Mouse (Mus musculus) G1E (cell line): Measurements from ENCODE around the gene Mllt3. TPM values are rescaled to one million over a fixed set of nuclear protein-coding genes. Genes with fewer than 3 reads are reported as not detected.

Experiments
- ATAC-seq: 2 replicates; pipeline ENCODE4 v1.8.0; 2016; ENCODE audit warnings: mild to moderate bottlenecking; ENCODE audit not compliant: insufficient number of reproducible peaks, poor library complexity, low FRiP score, severe bottlenecking; ENCODE audit errors: extremely low read depth
- DNase-seq: peaks from one replicate; pipeline ENCODE4 v3.0.0; 2012; ENCODE audit warnings: low spot score
- H3K27me3 ChIP-seq: 2 replicates; pipeline ENCODE4 v1.6.1; 2012; ENCODE audit warnings: mild to moderate bottlenecking, low read length, inconsistent platforms; ENCODE audit not compliant: insufficient read depth
- H3K36me3 ChIP-seq: replicated peaks from 2 replicates; pipeline ENCODE3; 2012; ENCODE audit warnings: mild to moderate bottlenecking, inconsistent platforms
- H3K4me1 ChIP-seq: 2 replicates; pipeline ENCODE4 v1.6.1; 2012; ENCODE audit warnings: low read depth, low read length, inconsistent platforms, mixed read lengths; ENCODE audit not compliant: insufficient read depth
- H3K4me3 ChIP-seq: 2 replicates; pipeline ENCODE4 v1.5.1; 2012; ENCODE audit warnings: low read depth, mild to moderate bottlenecking, inconsistent platforms, low read length, moderate library complexity, mixed read lengths
- H3K9me3 ChIP-seq: replicated peaks from 2 replicates; pipeline ENCODE4 v1.6.1; 2012; ENCODE audit warnings: inconsistent platforms
- CTCF ChIP-seq: IDR thresholded peaks from 2 replicates; pipeline ENCODE4 v1.5.1; 2012; ENCODE audit warnings: low read depth, low read length, inconsistent platforms, mixed read lengths
- GATA1 ChIP-seq: IDR thresholded peaks from 2 replicates; pipeline ENCODE4 v1.6.1; 2012; ENCODE audit warnings: borderline replicate concordance, low read length, inconsistent platforms, mixed read lengths
- GATA2 ChIP-seq: IDR thresholded peaks from 2 replicates; pipeline ENCODE4 v1.6.1; 2012; ENCODE audit warnings: low read depth, low read length, inconsistent platforms, borderline replicate concordance
- POLR2AphosphoS5 ChIP-seq: IDR thresholded peaks from 2 replicates; pipeline ENCODE4 v1.6.1; 2012; ENCODE audit warnings: low read depth, low read length, inconsistent platforms; ENCODE audit not compliant: insufficient replicate concordance
- TAL1 ChIP-seq: conservative IDR thresholded peaks from 2 replicates; pipeline ENCODE4 v1.6.1; 2012; ENCODE audit warnings: low read depth, low read length, inconsistent platforms, mixed read lengths
- polyA plus RNA-seq: library from polyadenylated mRNA; stranded (reverse); fragments of >175 nt; gene quantifications from 2 replicates; pipeline ENCODE4 v1.2.3, GENCODE M21; 2012
- total RNA-seq, 2 experiments: library from RNA; stranded (forward) in 1 of 2; stranded (reverse) in 1 of 2; fragments of 200-1000 nt in 1 of 2; fragments of >200 nt in 1 of 2; fragmentation: Nextera tagmentation in 1 of 2; gene quantifications; 2 replicates each; pipeline ENCODE4 v1.2.3; 2014 to 2017

The Mllt3 gene
- total and polyA plus RNA-seq, 3 experiments: 10.6 to 123 (median 97.8) TPM

DNA sequence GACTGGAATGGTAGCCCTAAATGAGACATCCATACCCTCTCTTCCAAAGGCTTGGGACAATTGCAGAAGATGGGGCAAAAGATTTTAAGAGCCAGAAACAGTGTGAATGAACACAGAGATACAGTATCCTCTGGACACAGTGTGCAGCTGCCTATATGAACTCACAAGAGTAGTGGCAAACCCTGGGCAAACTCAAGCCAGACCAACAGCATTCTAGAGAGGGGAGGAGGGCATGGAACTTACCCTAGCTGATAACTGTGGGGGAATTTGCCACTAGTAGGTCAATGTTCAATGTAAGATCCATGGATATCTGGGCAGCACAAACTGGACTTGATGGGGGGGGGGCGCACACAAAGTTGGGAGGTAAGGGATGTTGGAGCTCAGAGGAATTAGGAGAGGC lies 151.2 kb downstream of the Mllt3 start:
- Histone ChIP-seq H3K9me3 (no peaks in the 10 kb centered on the region), H3K36me3 (peaks cover 12% of the 10 kb centered on the region), H3K4me1 (peaks cover 4% of the 10 kb centered on the region; the same call in 1 of the 2 replicates), H3K27me3 (no peaks in the 10 kb centered on the region), H3K4me3 (no peak overlapping the region)
- no peak for TF ChIP-seq CTCF
- TF ChIP-seq TAL1: no peak
- TF ChIP-seq POLR2AphosphoS5: no peak
- TF ChIP-seq GATA1: no peak
- ATAC-seq (no peak), DNase-seq (no peak)

- Histone ChIP-seq H3K36me3 (peaks cover 12% of the 10 kb centered on the region), H3K4me3 (no peak overlapping the region), H3K27me3 (no peaks in the 10 kb centered on the region), H3K4me1 (peaks cover 4% of the 10 kb centered on the region; the same call in 1 of the 2 replicates), H3K9me3 (no peaks in the 10 kb centered on the region)
- TF ChIP-seq TAL1 (no peak), POLR2AphosphoS5 (no peak), GATA2 (no peak), GATA1 (no peak), CTCF (no peak)
- ATAC-seq (no peak), DNase-seq (no peak)
Measured at GRCm38 (mm10) chr4:87881583-87881982, 151.6 kb downstream of the Mllt3 start.

GRCm38 (mm10) chr4:87880297-87880696 lies 152.9 kb downstream of the Mllt3 start:
- H3K36me3 ChIP-seq: peaks cover 12% of the 10 kb centered on the region
- H3K4me1 ChIP-seq: peaks cover 4% of the 10 kb centered on the region; the same call in 1 of the 2 replicates
- no peak overlapping the region for H3K4me3 ChIP-seq
- ATAC-seq (no peak), DNase-seq (no peak)
- TF ChIP-seq GATA2 (no peak), TAL1 (no peak), CTCF (no peak), GATA1 (no peak), POLR2AphosphoS5 (no peak)
- no peaks in the 10 kb centered on the region for H3K9me3 ChIP-seq
- H3K27me3 ChIP-seq: no peaks in the 10 kb centered on the region

GRCm38 (mm10) chr4:87878701-87879100 lies 154.5 kb downstream of the Mllt3 start:
- TF ChIP-seq GATA1 (no peak), CTCF (no peak), TAL1 (no peak), POLR2AphosphoS5 (no peak), GATA2 (no peak)
- Histone ChIP-seq H3K4me3 (no peak overlapping the region), H3K9me3 (no peaks in the 10 kb centered on the region), H3K27me3 (no peaks in the 10 kb centered on the region), H3K36me3 (peaks cover 12% of the 10 kb centered on the region), H3K4me1 (peaks cover 4% of the 10 kb centered on the region; the same call in 1 of the 2 replicates)
- ATAC-seq (no peak), DNase-seq (no peak)

GRCm38 (mm10) chr4:87870563-87870962 lies 162.6 kb downstream of the Mllt3 start:
- H3K27me3 ChIP-seq: no peaks in the 10 kb centered on the region
- H3K36me3 ChIP-seq: peaks cover 9% of the 10 kb centered on the region
- H3K9me3 ChIP-seq: no peaks in the 10 kb centered on the region
- no peak overlapping the region for H3K4me3 ChIP-seq
- no peaks in the 10 kb centered on the region for H3K4me1 ChIP-seq
- DNase-seq: no peak
- ATAC-seq: no peak
- TF ChIP-seq GATA1: no peak
- TF ChIP-seq CTCF: no peak
- TF ChIP-seq TAL1: no peak
- no peak for TF ChIP-seq GATA2
- no peak for TF ChIP-seq POLR2AphosphoS5

DNA sequence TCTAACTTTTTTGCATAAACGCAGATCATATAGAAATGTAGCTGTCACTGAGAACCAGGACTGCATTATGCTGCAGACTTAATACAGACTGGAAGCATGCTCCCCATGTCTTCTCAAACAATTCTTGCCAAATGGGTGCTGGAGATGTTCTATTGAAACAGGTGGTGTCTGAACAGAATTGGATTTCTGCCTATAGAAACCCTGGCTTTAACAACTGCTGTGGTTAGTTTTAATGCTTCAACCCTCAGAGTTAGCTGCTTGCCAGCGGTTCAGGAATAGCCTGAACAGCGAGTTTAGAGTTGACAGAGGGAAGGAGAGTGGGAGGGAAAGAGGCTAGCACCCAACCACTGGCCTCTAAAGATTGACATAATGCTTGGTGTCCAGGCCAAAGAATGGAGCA lies 166.6 kb downstream of the Mllt3 start:
- Histone ChIP-seq H3K27me3 (no peaks in the 10 kb centered on the region), H3K36me3 (peaks cover 5% of the 10 kb centered on the region), H3K4me1 (peaks cover 16% of the 10 kb centered on the region), H3K4me3 (no peak overlapping the region), H3K9me3 (no peaks in the 10 kb centered on the region)
- ATAC-seq (no peak), DNase-seq (no peak)
- no peak for TF ChIP-seq CTCF
- TF ChIP-seq TAL1: no peak
- no peak for TF ChIP-seq GATA2
- no peak for TF ChIP-seq POLR2AphosphoS5
- no peak for TF ChIP-seq GATA1
